Mouse (Mus musculus) MEL (cell line): ENCODE results near the gene Pira2. TPM values are rescaled to one million over a fixed set of nuclear protein-coding genes. Genes with fewer than 3 reads are reported as not detected.
"Not testable (repeated sequence)": the region's sequence is repeated elsewhere in the genome, so short reads cannot be mapped to it uniquely, and the experiment has no call there.

Experiments used
- DNase-seq: peaks from one replicate; pipeline ENCODE4 v3.0.0; 2011; ENCODE audit warnings: low read depth, low spot score
- H3K27ac ChIP-seq: 2 replicates; pipeline ENCODE4 v1.5.1; 2012; ENCODE audit warnings: low read depth, mild to moderate bottlenecking, control low read depth, low read length, moderate library complexity; ENCODE audit not compliant: control insufficient read depth
- H3K27me3 ChIP-seq, 2 experiments: fragments of 150-350 bp in 1 of 2; sonication (generic) in 1 of 2; 2 replicates each; pipeline ENCODE4 v1.6.1; 2012; ENCODE audit warnings: low read length in 2 of 2, mild to moderate bottlenecking in 2 of 2, improper control_type of control experiment in 1 of 2, moderate library complexity in 1 of 2; ENCODE audit not compliant: insufficient read depth in 2 of 2, control insufficient read depth in 1 of 2
- H3K36me3 ChIP-seq, 2 experiments: 2 replicates each; pipeline ENCODE4 v1.6.1; 2012 to 2014; ENCODE audit warnings: low read length in 2 of 2, improper control_type of control experiment in 1 of 2, inconsistent platforms in 1 of 2, mild to moderate bottlenecking in 1 of 2; ENCODE audit not compliant: insufficient read depth in 2 of 2, control insufficient read depth in 1 of 2
- H3K4me1 ChIP-seq, 2 experiments: fragments of 150-350 bp in 1 of 2; sonication (generic) in 1 of 2; 2 replicates each; pipeline ENCODE4 v1.6.1; 2012; ENCODE audit warnings: low read length in 2 of 2, improper control_type of control experiment in 1 of 2, mild to moderate bottlenecking in 1 of 2; ENCODE audit not compliant: insufficient read depth in 2 of 2, control insufficient read depth in 1 of 2
- H3K4me3 ChIP-seq, 2 experiments: fragments of 150-350 bp in 1 of 2; sonication (generic) in 1 of 2; 2 replicates each; pipeline ENCODE4 v1.5.1; 2012; ENCODE audit warnings: low read depth in 2 of 2, low read length in 2 of 2, mild to moderate bottlenecking in 2 of 2, moderate library complexity in 2 of 2, control low read depth in 1 of 2, improper control_type of control experiment in 1 of 2; ENCODE audit not compliant: control insufficient read depth in 1 of 2, insufficient read depth in 1 of 2
- H3K79me2 ChIP-seq: 2 replicates; pipeline ENCODE4 v1.6.1; 2012; ENCODE audit warnings: mild to moderate bottlenecking, low read length, moderate library complexity; ENCODE audit not compliant: control insufficient read depth, poor library complexity, insufficient read depth
- H3K9ac ChIP-seq: 2 replicates; pipeline ENCODE4 v1.6.1; 2012; ENCODE audit warnings: low read depth, mild to moderate bottlenecking, control low read depth, low read length, moderate library complexity; ENCODE audit not compliant: control insufficient read depth, poor library complexity, severe bottlenecking
- H3K9me3 ChIP-seq: fragments of 150-350 bp; sonication (generic); replicated peaks from 2 replicates; pipeline ENCODE4 v1.6.1; 2012; ENCODE audit warnings: mild to moderate bottlenecking, low read length, improper control_type of control experiment, moderate library complexity; ENCODE audit not compliant: insufficient read depth
- polyA plus RNA-seq, 2 experiments: library from polyadenylated mRNA; stranded (reverse) in 1 of 2; unstranded in 1 of 2; fragments of >175 nt in 1 of 2; fragments of >200 nt in 1 of 2; gene quantifications; 2 replicates each; pipeline versions ENCODE4 v1.2.1 to v1.2.4; 2012; ENCODE audit warnings: low replicate concordance in 2 of 2, low read depth in 1 of 2; ENCODE audit not compliant: insufficient read length in 2 of 2, insufficient read depth in 1 of 2, missing spikeins in 1 of 2
- total RNA-seq: library from RNA; depleted of rRNA; stranded (reverse); fragments of 300-350 nt; gene quantifications from 2 replicates; pipeline ENCODE4 v1.2.3, GENCODE M21; 2012; rRNA removed

Pira2 gene
- total and polyA plus RNA-seq, 3 experiments = 0.07 TPM; not detected in 2

- not testable (repeated sequence) for H3K9me3 ChIP-seq, H3K9ac ChIP-seq, H3K36me3 ChIP-seq, H3K27me3 ChIP-seq, H3K27ac ChIP-seq, H3K4me3 ChIP-seq, DNase-seq, H3K4me1 ChIP-seq, H3K79me2 ChIP-seq
Measured at GRCm38 (mm10) chr7:3799940-3800339, 44.9 kb downstream of the Pira2 start.

- H3K36me3 ChIP-seq, H3K9ac ChIP-seq, DNase-seq, H3K9me3 ChIP-seq, H3K27me3 ChIP-seq, H3K79me2 ChIP-seq, H3K27ac ChIP-seq, H3K4me3 ChIP-seq, H3K4me1 ChIP-seq: not testable (repeated sequence)
Measured at GRCm38 (mm10) chr7:3796286-3796685, 48.6 kb downstream of the Pira2 start.

Other genes starting within 250 kb of the Pira2 start
- gene Oscar, start 228.9 kb downstream of the Pira2 start, total RNA-seq = not detected in 2 replicates
- not detected for gene Oscar, start 228.9 kb downstream of the Pira2 start, polyA plus RNA-seq
- gene Ndufa3, start 227.7 kb downstream of the Pira2 start, total RNA-seq = 177 and 180 TPM in 2 replicates
- 100 to 1,000 TPM in 1 of 2 experiments, not detected in 1; 246 TPM for gene Ndufa3, start 227.7 kb downstream of the Pira2 start, polyA plus RNA-seq
- gene Tfpt, start 215.1 kb downstream of the Pira2 start, total RNA-seq = 35.2 and 42.4 TPM in 2 replicates
- 10 to 100 TPM in 1 of 2 experiments, not detected in 1; 50.0 TPM for gene Tfpt, start 215.1 kb downstream of the Pira2 start, polyA plus RNA-seq
- 146 and 147 TPM in 2 replicates for gene Prpf31, start 215.1 kb downstream of the Pira2 start, total RNA-seq
- gene Prpf31, start 215.1 kb downstream of the Pira2 start, polyA plus RNA-seq = 100 to 1,000 TPM; 187 to 334 TPM
- 16.9 and 17.4 TPM in 2 replicates for gene Cnot3, start 199.8 kb downstream of the Pira2 start, total RNA-seq
- 100 to 1,000 TPM in 1 of 2 experiments, 10 to 100 TPM in 1; 86.6 to 118 TPM for gene Cnot3, start 199.8 kb downstream of the Pira2 start, polyA plus RNA-seq
- gene Leng1, start 179.2 kb downstream of the Pira2 start, total RNA-seq = 8.3 and 11.0 TPM in 2 replicates
- gene Leng1, start 179.2 kb downstream of the Pira2 start, polyA plus RNA-seq = 10 to 100 TPM in 1 of 2 experiments, not detected in 1; 11.3 TPM
- 2.0 and 2.7 TPM in 2 replicates for gene Tmc4, start 167.5 kb downstream of the Pira2 start, total RNA-seq
- gene Tmc4, start 167.5 kb downstream of the Pira2 start, polyA plus RNA-seq = 10 to 100 TPM in 1 of 2 experiments, not detected in 1; 16.8 TPM
- 16.0 and 17.1 TPM in 2 replicates for gene Tsen34, start 152.2 kb downstream of the Pira2 start, total RNA-seq
- 10 to 100 TPM in 1 of 2 experiments, not detected in 1; 21.7 TPM for gene Tsen34, start 152.2 kb downstream of the Pira2 start, polyA plus RNA-seq
- 31.1 and 33.9 TPM in 2 replicates for gene Mboat7, start 151.5 kb downstream of the Pira2 start, total RNA-seq
- 100 to 1,000 TPM in 1 of 2 experiments, not detected in 1; 113 TPM for gene Mboat7, start 151.5 kb downstream of the Pira2 start, polyA plus RNA-seq
- gene Rps9, start 141.1 kb downstream of the Pira2 start, total RNA-seq = 2,912 and 2,921 TPM in 2 replicates
- gene Rps9, start 141.1 kb downstream of the Pira2 start, polyA plus RNA-seq = 1,000 to 10,000 TPM in 1 of 2 experiments, not detected in 1; 2,284 TPM
- gene Pirb, start 124.7 kb downstream of the Pira2 start, total RNA-seq = 0.12 and 0.20 TPM in 2 replicates
- under 1 TPM in 1 of 2 experiments, not detected in 1; 0.56 TPM for gene Pirb, start 124.7 kb downstream of the Pira2 start, polyA plus RNA-seq
- not detected in 2 replicates for gene Gm15448, start 19.4 kb downstream of the Pira2 start, total RNA-seq
- gene Gm15448, start 19.4 kb downstream of the Pira2 start, polyA plus RNA-seq = under 1 TPM in 1 of 2 experiments, not detected in 1; 0.04 TPM
- gene Gm14548, start 53.1 kb upstream of the Pira2 start, total RNA-seq = 0.04 and 0.16 TPM in 2 replicates
- under 1 TPM in 1 of 2 experiments, not detected in 1; 0.13 TPM for gene Gm14548, start 53.1 kb upstream of the Pira2 start, polyA plus RNA-seq
- gene Lilra6, start 70.5 kb upstream of the Pira2 start, total RNA-seq = 0.04 TPM in 1 of 2 replicates, not detected in the other
- under 1 TPM in 1 of 2 experiments, not detected in 1; 0.19 TPM for gene Lilra6, start 70.5 kb upstream of the Pira2 start, polyA plus RNA-seq
- 0.15 and 0.42 TPM in 2 replicates for gene Lair1, start 218.2 kb upstream of the Pira2 start, total RNA-seq
- under 1 TPM in 1 of 2 experiments, not detected in 1; 0.31 TPM for gene Lair1, start 218.2 kb upstream of the Pira2 start, polyA plus RNA-seq